Mouse (Mus musculus) MEL (cell line): ENCODE data around the gene Tnfsf10.

Experiments
- CTCF ChIP-seq, 3 experiments: IDR thresholded peaks in 2 of 3; conservative IDR thresholded peaks in 1 of 3; 2 replicates each; pipeline ENCODE4 v1.5.1; 2011 to 2012; ENCODE audit warnings: low read length in 3 of 3, low read depth in 2 of 3, mild to moderate bottlenecking in 2 of 3, improper control_type of control experiment in 1 of 3, inconsistent platforms in 1 of 3, mixed read lengths in 1 of 3, moderate library complexity in 1 of 3; ENCODE audit not compliant: control insufficient read depth in 1 of 3, insufficient read depth in 1 of 3, poor library complexity in 1 of 3, severe bottlenecking in 1 of 3
- GATA1 ChIP-seq: IDR thresholded peaks from 2 replicates; pipeline ENCODE4 v1.6.1; 2011; ENCODE audit warnings: low read depth, low read length, improper control_type of control experiment
- MEF2A ChIP-seq: IDR thresholded peaks from 2 replicates; pipeline ENCODE4 v1.6.1; 2014; ENCODE audit warnings: low read depth, mild to moderate bottlenecking, inconsistent platforms, low read length, improper control_type of control experiment; ENCODE audit not compliant: poor library complexity, insufficient replicate concordance, severe bottlenecking; ENCODE audit errors: extremely low read depth
- POLR2A ChIP-seq, 2 experiments: IDR thresholded peaks; 2 replicates each; pipeline ENCODE4 v1.6.1; 2011 to 2012; ENCODE audit warnings: low read length in 2 of 2, mild to moderate bottlenecking in 2 of 2, control low read depth in 1 of 2, improper control_type of control experiment in 1 of 2, low read depth in 1 of 2, moderate library complexity in 1 of 2; ENCODE audit not compliant: control insufficient read depth in 1 of 2, insufficient read depth in 1 of 2, poor library complexity in 1 of 2

- no peak for TF ChIP-seq GATA1
- TF ChIP-seq POLR2A (IDR thresholded peaks at IDR 0.05; ENCODE audit: control insufficient read depth in 1 of 2, insufficient read depth in 1 of 2, low read depth in 1 of 2, low read length in 2 of 2, poor library complexity in 1 of 2), result no peak
- no peak for TF ChIP-seq CTCF (IDR thresholded peaks at IDR 0.05 in 2 of 3, conservative IDR thresholded peaks at IDR 0.05 in 1 of 3; ENCODE audit: control insufficient read depth in 1 of 3, insufficient read depth in 1 of 3, low read depth in 2 of 3, low read length in 3 of 3, poor library complexity in 1 of 3, severe bottlenecking in 1 of 3)
- TF ChIP-seq MEF2A, result no peak
Observed at GRCm38 (mm10) chr3:27288301-27288700, 28.5 kb upstream of the Tnfsf10 start.
